ENCODE assay signal across 9 mouse cellular contexts in genomic region chr10:77113489-77114240, GRCm38 (mm10). TPM values are rescaled to one million over a fixed set of nuclear protein-coding genes. Genes with fewer than 3 reads are reported as not detected.
DNase-seq lines count a peak whose midpoint lies in the region; TF ChIP-seq lines count a peak whose summit lies in the region.
"Had no signal": no experiment of that assay in that cellular context is flagged by ENCODE, and none has a peak within 500 bp of the region (broad histone marks: within the 10 kb centered on the region; RNA-seq: fewer than 3 reads in every experiment).

No protein-coding gene starts in this region.

- no peak; the same call in 1 of the 2 replicates for TF ChIP-seq POLR2A in lung, adult 2 months (IDR thresholded peaks at IDR 0.05; ENCODE audit: borderline replicate concordance, extremely low read depth, low read depth, low read length)

- DNase-seq in adrenal gland, postnatal 25 days, result peak; percentile 39
- DNase-seq in heart, postnatal 14 days, result peak; percentile 78 to 79
- DNase-seq in lung, adult 2 months, result peak; percentile 62
- DNase-seq in layer of hippocampus, postnatal 14 days (ENCODE audit: low spot score in 2 of 2), result no peak
- DNase-seq in embryo, embryonic 11 days, result no peak
- no peak for DNase-seq in spleen, postnatal 4 days (ENCODE audit: low spot score in 2 of 2)
- DNase-seq in retina, postnatal 1 day, result no peak

- H3K4me3 ChIP-seq in E14TG2a.4 (replicated peaks; ENCODE audit: low read length), result peak overlapping the region; percentile 60
- H3K4me3 ChIP-seq in lung, adult 2 months (replicated peaks; ENCODE audit: extremely low read depth, low read depth, low read length), result peak overlapping the region; percentile 8
- H3K4me3 ChIP-seq: hindbrain, embryonic 15.5 days had no signal

- no peak for TF ChIP-seq CTCF in E14TG2a.4 (conservative IDR thresholded peaks at IDR 0.05; ENCODE audit: low read length)
- no peak for TF ChIP-seq CTCF in lung, adult 2 months (IDR thresholded peaks at IDR 0.05; ENCODE audit: insufficient read depth, low read length)

- peaks cover 94% of the 10 kb centered on the region for H3K4me1 ChIP-seq in E14TG2a.4 (replicated peaks; ENCODE audit: low read depth, low read length)
- no peaks in the 10 kb centered on the region; the same call in 1 of the 2 replicates for H3K4me1 ChIP-seq in lung, adult 2 months (ENCODE audit: control insufficient read depth, insufficient read depth, low read length)

- intact Hi-C loops in heart, postnatal 14 days (cut with DNase I), result no loop called here

- WGBS in lung, adult 2 months, result 40% methylated on average over 19 of the region's 19 CpGs

- H3K9me3 ChIP-seq in E14TG2a.4 (ENCODE audit: low read length), result no peaks in the 10 kb centered on the region
- H3K9me3 ChIP-seq: hindbrain, embryonic 15.5 days had no signal

- no peaks in the 10 kb centered on the region for H3K27me3 ChIP-seq in E14TG2a.4 (ENCODE audit: insufficient read depth, low read length)
- H3K27me3 ChIP-seq: hindbrain, embryonic 15.5 days had no signal

- peaks cover 69% of the 10 kb centered on the region for H3K36me3 ChIP-seq in E14TG2a.4 (ENCODE audit: insufficient read depth, low read length)
- H3K36me3 ChIP-seq: hindbrain, embryonic 15.5 days had no signal

RNA-seq across cellular contexts. Expression of gene Col18a1, which starts 52.7 kb away (rescaled TPM):
- total RNA-seq in adrenal gland, postnatal 25 days (2021), result 26.1 and 29.6 TPM in 2 replicates
- 10 to 100 TPM; 30.0 to 31.8 TPM for total RNA-seq in heart, postnatal 14 days (2021)
- polyA plus RNA-seq in lung, adult 2 months (2012; rRNA removed), result 38.1 and 39.3 TPM in 2 replicates
- 1 to 10 TPM; 7.3 to 9.8 TPM for total RNA-seq in layer of hippocampus, postnatal 14 days (2021)

Comparison
In these comparisons a context has a peak if more than half of its experiments do, and no peak if none do; other contexts are left out.
1. DNase-seq: peak in adrenal gland, postnatal 25 days (single experiment), heart, postnatal 14 days (2 of 2) and lung, adult 2 months (single experiment); none in layer of hippocampus, postnatal 14 days (0 of 2), embryo, embryonic 11 days (single experiment), spleen, postnatal 4 days (0 of 2) and retina, postnatal 1 day (single experiment).